In the genomic region with DNA sequence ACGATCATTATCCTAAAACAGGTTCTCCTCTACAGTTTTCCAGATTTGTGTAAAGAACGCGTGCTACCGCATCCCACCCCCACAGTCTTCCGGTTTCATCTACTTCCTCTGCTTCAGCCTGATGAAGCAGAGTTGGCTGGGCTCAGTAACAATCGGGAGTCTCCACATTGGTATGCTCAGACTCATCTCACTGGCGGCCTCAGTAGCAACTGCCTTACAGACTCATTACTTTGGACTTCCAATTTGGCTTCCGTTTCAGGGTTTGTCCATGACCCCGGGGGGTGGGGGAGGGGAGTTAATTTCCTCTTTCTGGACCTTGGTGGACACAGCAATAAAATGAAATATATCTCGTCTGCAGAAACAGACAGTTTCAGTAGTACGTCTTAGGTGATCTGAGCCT, we compare ENCODE assay signal across 10 mouse cellular contexts. TPM values are rescaled to one million over a fixed set of nuclear protein-coding genes. Genes with fewer than 3 reads are reported as not detected.
A peak's percentile ranks its signal among the peaks of the same experiment; 100 is the strongest.
DNase-seq lines count a peak whose midpoint lies in the region; ATAC-seq and TF ChIP-seq lines count a peak whose summit lies in the region.
"Had no signal": no experiment of that assay in that cellular context is flagged by ENCODE, and none has a peak within 500 bp of the region (broad histone marks: within the 10 kb centered on the region; RNA-seq: fewer than 3 reads in every experiment).

No protein-coding gene starts in this region.

- no peak for TF ChIP-seq CTCF in testis, adult 2 months (IDR thresholded peaks at IDR 0.05; ENCODE audit: control insufficient read depth, insufficient read depth, insufficient replicate concordance, low read depth, low read length)

- WGBS in kidney, embryonic 14.5 days: 19% methylated on average over 11 of the region's 11 CpGs

- H3K27ac ChIP-seq in testis, adult 2 months (ENCODE audit: control insufficient read depth, insufficient read depth, low read depth, low read length): no peak overlapping the region
- peak overlapping the region; percentile 59 for H3K27ac ChIP-seq in kidney, embryonic 14.5 days (ENCODE audit: low read depth, low read length)
- H3K27ac ChIP-seq: neural tube, embryonic 12.5 days had no signal

- peak; percentile 70 for ATAC-seq in kidney, embryonic 14.5 days (ENCODE audit: low FRiP score, low TSS enrichment)

- H3K9me3 ChIP-seq in kidney, embryonic 14.5 days (ENCODE audit: control insufficient read depth, low read length): no peaks in the 10 kb centered on the region; the same call in 1 of the 2 replicates
- H3K9me3 ChIP-seq: neural tube, embryonic 12.5 days had no signal

- no peaks in the 10 kb centered on the region for H3K36me3 ChIP-seq in testis, adult 2 months (ENCODE audit: control insufficient read depth, insufficient read depth, low read length)
- H3K36me3 ChIP-seq in kidney, embryonic 14.5 days (ENCODE audit: control insufficient read depth, insufficient read depth, low read length): no peaks in the 10 kb centered on the region
- H3K36me3 ChIP-seq: neural tube, embryonic 12.5 days had no signal

- TF ChIP-seq POLR2A in testis, adult 2 months (IDR thresholded peaks at IDR 0.05; ENCODE audit: control insufficient read depth, low read depth, low read length): no peak

- peak overlapping the region; percentile 26 for H3K4me2 ChIP-seq in kidney, embryonic 14.5 days (replicated peaks; ENCODE audit: low read depth, low read length)
- H3K4me2 ChIP-seq: neural tube, embryonic 12.5 days had no signal

- H3K27me3 ChIP-seq in testis, adult 2 months (ENCODE audit: control insufficient read depth, insufficient read depth, low read length): no peaks in the 10 kb centered on the region
- H3K27me3 ChIP-seq in kidney, embryonic 14.5 days (ENCODE audit: control insufficient read depth, insufficient read depth, low read length): no peaks in the 10 kb centered on the region
- H3K27me3 ChIP-seq: neural tube, embryonic 12.5 days had no signal

- peak overlapping the region; percentile 73 for H3K4me3 ChIP-seq in testis, adult 2 months (ENCODE audit: control insufficient read depth, low read depth, low read length)
- no peak overlapping the region for H3K4me3 ChIP-seq in kidney, embryonic 14.5 days (ENCODE audit: low read length)
- H3K4me3 ChIP-seq: neural tube, embryonic 12.5 days had no signal

- DNase-seq in gastrocnemius, postnatal 10 days: peak; percentile 51
- DNase-seq in gastrocnemius, postnatal 36 days: no peak
- DNase-seq in testis, postnatal 14 days (ENCODE audit: low spot score): no peak
- no peak for DNase-seq in retina, embryonic 14.5 days (ENCODE audit: low spot score)
- no peak for DNase-seq in layer of hippocampus, adult 9-11 months
- no peak for DNase-seq in layer of hippocampus, postnatal 25 days (ENCODE audit: extremely low spot score in 1 of 2, low spot score in 1 of 2)

- H3K4me1 ChIP-seq in testis, adult 2 months (ENCODE audit: control insufficient read depth, insufficient read depth, low read length): peaks cover 18% of the 10 kb centered on the region
- peaks cover 7% of the 10 kb centered on the region for H3K4me1 ChIP-seq in kidney, embryonic 14.5 days (ENCODE audit: control insufficient read depth, insufficient read depth, low read length)
- H3K4me1 ChIP-seq: neural tube, embryonic 12.5 days had no signal

- no peak overlapping the region for H3K9ac ChIP-seq in kidney, embryonic 14.5 days (ENCODE audit: low read depth, low read length)
- H3K9ac ChIP-seq: neural tube, embryonic 12.5 days had no signal

- intact Hi-C loops in gastrocnemius, postnatal 36 days (cut with DNase I): no loop called here

RNA-seq across cellular contexts. Expression of a gene that starts 12.8 kb away (rescaled TPM):
- total RNA-seq in gastrocnemius, postnatal 10 days (2021): 1 to 10 TPM in 1 of 2 experiments, under 1 TPM in 1; 0.72 to 1.4 TPM
- under 1 TPM in 1 of 2 experiments, not detected in 1; 0.54 TPM for total RNA-seq in gastrocnemius, postnatal 36 days (2021)
- 5.5 and 6.9 TPM in 2 replicates for polyA plus RNA-seq in testis, adult 2 months (2012; rRNA removed)
- polyA plus RNA-seq in kidney, embryonic 14.5 days (2014; fragmentation: Nextera tagmentation; extraction: Ambion mirVana): 5.0 and 5.4 TPM in 2 replicates
- total RNA-seq in layer of hippocampus, postnatal 25 days (2021): 1 to 10 TPM; 3.4 to 4.2 TPM

RNA-seq across cellular contexts. Expression of a gene that starts 16.5 kb away (rescaled TPM):
- 10 to 100 TPM; 30.9 to 42.8 TPM for total RNA-seq in gastrocnemius, postnatal 10 days (2021)
- 1 to 10 TPM; 4.4 TPM for total RNA-seq in gastrocnemius, postnatal 36 days (2021)
- 1.0 and 1.1 TPM in 2 replicates for polyA plus RNA-seq in testis, adult 2 months (2012; rRNA removed)
- 7.6 and 14.7 TPM in 2 replicates for polyA plus RNA-seq in kidney, embryonic 14.5 days (2014; fragmentation: Nextera tagmentation; extraction: Ambion mirVana)
- total RNA-seq in layer of hippocampus, postnatal 25 days (2021): 10 to 100 TPM; 15.7 to 18.3 TPM

RNA-seq across cellular contexts. Expression of a gene that starts 59.2 kb away (rescaled TPM):
- total RNA-seq in gastrocnemius, postnatal 10 days (2021): under 1 TPM in 1 of 2 experiments, not detected in 1; 0.07 TPM
- not detected for total RNA-seq in gastrocnemius, postnatal 36 days (2021)
- 182 and 184 TPM in 2 replicates for polyA plus RNA-seq in testis, adult 2 months (2012; rRNA removed)
- 0.16 TPM in 2 replicates for polyA plus RNA-seq in kidney, embryonic 14.5 days (2014; fragmentation: Nextera tagmentation; extraction: Ambion mirVana)
- total RNA-seq in layer of hippocampus, postnatal 25 days (2021): under 1 TPM; 0.12 to 0.17 TPM
- total RNA-seq: common myeloid progenitor, adult 5-6 weeks had no signal
